Mouse (Mus musculus) CH12.LX (cell line): ENCODE measurements around the gene Terf2. TPM values are rescaled to one million over a fixed set of nuclear protein-coding genes. Genes with fewer than 3 reads are reported as not detected.

ENCODE experiments used
- DNase-seq: peaks from one replicate; pipeline ENCODE4 v3.0.0-alpha.2; 2013; ENCODE audit errors: extremely low read depth
- H3K27ac ChIP-seq: 2 replicates; pipeline ENCODE4 v1.5.1; 2012; ENCODE audit warnings: low read depth, mild to moderate bottlenecking, control low read depth, moderate library complexity; ENCODE audit not compliant: insufficient read depth
- H3K27me3 ChIP-seq: replicated peaks from 2 replicates; pipeline ENCODE3; 2012; ENCODE audit warnings: inconsistent platforms
- H3K36me3 ChIP-seq, 2 experiments: replicated peaks in 1 of 2; 2 replicates each; pipeline versions ENCODE3 to v1.6.1; 2012; ENCODE audit warnings: inconsistent platforms in 1 of 2, low read length in 1 of 2, mild to moderate bottlenecking in 1 of 2, mixed read lengths in 1 of 2, moderate library complexity in 1 of 2; ENCODE audit not compliant: control insufficient read depth in 1 of 2, insufficient read depth in 1 of 2
- H3K4me1 ChIP-seq, 2 experiments: 2 replicates each; pipeline ENCODE4 v1.6.1; 2012; ENCODE audit warnings: inconsistent platforms in 1 of 2, moderate library complexity in 1 of 2; ENCODE audit not compliant: insufficient read depth in 2 of 2, control insufficient read depth in 1 of 2
- H3K4me2 ChIP-seq: 2 replicates; pipeline ENCODE4 v1.6.1; 2012; ENCODE audit warnings: low read depth, mild to moderate bottlenecking, control low read depth; ENCODE audit not compliant: poor library complexity, insufficient read depth, severe bottlenecking
- H3K4me3 ChIP-seq, 3 experiments: fragments of 150-350 bp in 1 of 3; sonication (generic) in 1 of 3; replicated peaks in 1 of 3; 2 replicates each; pipeline versions ENCODE3 to v1.5.1; 2011 to 2012; ENCODE audit warnings: low read depth in 2 of 3, low read length in 2 of 3, mild to moderate bottlenecking in 2 of 3, moderate library complexity in 2 of 3, control low read depth in 1 of 3, improper control_type of control experiment in 1 of 3, inconsistent platforms in 1 of 3, mixed read lengths in 1 of 3; ENCODE audit not compliant: poor library complexity in 1 of 3
- H3K79me2 ChIP-seq: replicated peaks from 2 replicates; pipeline ENCODE4 v1.6.1; 2012; ENCODE audit warnings: mild to moderate bottlenecking, moderate library complexity; ENCODE audit not compliant: control insufficient read depth, poor library complexity, insufficient read depth, severe bottlenecking; ENCODE audit errors: extremely low read depth
- H3K9ac ChIP-seq: 2 replicates; pipeline ENCODE4 v1.6.1; 2012; ENCODE audit warnings: low read depth, mild to moderate bottlenecking, control low read depth, moderate library complexity; ENCODE audit not compliant: insufficient read depth
- H3K9me3 ChIP-seq: replicated peaks from 2 replicates; pipeline ENCODE3; 2012; ENCODE audit warnings: low read length, inconsistent platforms, mixed read lengths
- BHLHE40 ChIP-seq: IDR thresholded peaks from 2 replicates; pipeline ENCODE4 v1.6.1; 2011; ENCODE audit warnings: mild to moderate bottlenecking, low read depth, low read length, improper control_type of control experiment
- CHD2 ChIP-seq: IDR thresholded peaks from 2 replicates; pipeline ENCODE4 v1.6.1; 2011; ENCODE audit warnings: low read length, improper control_type of control experiment
- E2F4 ChIP-seq: IDR thresholded peaks from 2 replicates; pipeline ENCODE4 v1.6.1; 2011; ENCODE audit warnings: low read depth, low read length, improper control_type of control experiment; ENCODE audit not compliant: insufficient replicate concordance
- EP300 ChIP-seq: IDR thresholded peaks from 2 replicates; pipeline ENCODE4 v1.6.1; 2011; ENCODE audit warnings: low read length, improper control_type of control experiment
- HCFC1 ChIP-seq: IDR thresholded peaks from 2 replicates; pipeline ENCODE4 v1.6.1; 2012; ENCODE audit warnings: low read depth, mild to moderate bottlenecking, inconsistent platforms, low read length, improper control_type of control experiment
- IRF4 ChIP-seq: IDR thresholded peaks from 2 replicates; pipeline ENCODE4 v1.6.1; 2014; ENCODE audit warnings: low read depth, mild to moderate bottlenecking, inconsistent platforms, low read length, improper control_type of control experiment
- JUN ChIP-seq: IDR thresholded peaks from 2 replicates; pipeline ENCODE4 v1.6.1; 2011; ENCODE audit warnings: low read depth, mild to moderate bottlenecking, low read length, improper control_type of control experiment, moderate library complexity; ENCODE audit not compliant: insufficient read depth
- JUND ChIP-seq: conservative IDR thresholded peaks from 2 replicates; pipeline ENCODE4 v1.6.1; 2011; ENCODE audit warnings: low read depth, low read length, improper control_type of control experiment
- KAT2A ChIP-seq: IDR thresholded peaks from 2 replicates; pipeline ENCODE4 v1.6.1; 2012; ENCODE audit warnings: low read length, improper control_type of control experiment, inconsistent platforms; ENCODE audit not compliant: insufficient replicate concordance
- MAX ChIP-seq: IDR thresholded peaks from 2 replicates; pipeline ENCODE4 v1.6.1; 2011; ENCODE audit warnings: low read length, improper control_type of control experiment
- MXI1 ChIP-seq: IDR thresholded peaks from 2 replicates; pipeline ENCODE4 v1.6.1; 2011; ENCODE audit warnings: mild to moderate bottlenecking, low read depth, low read length, improper control_type of control experiment
- NELFE ChIP-seq: IDR thresholded peaks from 2 replicates; pipeline ENCODE4 v1.6.1; 2011; ENCODE audit warnings: low read depth, low read length, improper control_type of control experiment
- NRF1 ChIP-seq: IDR thresholded peaks from 2 replicates; pipeline ENCODE4 v1.6.1; 2014; ENCODE audit warnings: low read depth, mild to moderate bottlenecking, inconsistent platforms, low read length, improper control_type of control experiment, moderate library complexity
- RAD21 ChIP-seq: IDR thresholded peaks from 2 replicates; pipeline ENCODE4 v1.6.1; 2011; ENCODE audit warnings: low read depth, mild to moderate bottlenecking, low read length, improper control_type of control experiment, moderate library complexity
- SMC3 ChIP-seq: IDR thresholded peaks from 2 replicates; pipeline ENCODE4 v1.6.1; 2011; ENCODE audit warnings: low read depth, low read length, improper control_type of control experiment
- TBP ChIP-seq: conservative IDR thresholded peaks from 2 replicates; pipeline ENCODE4 v1.6.1; 2011; ENCODE audit warnings: low read depth, low read length, improper control_type of control experiment
- TCF12 ChIP-seq: IDR thresholded peaks from 2 replicates; pipeline ENCODE4 v1.6.1; 2014; ENCODE audit warnings: low read depth, mild to moderate bottlenecking, inconsistent platforms, low read length, improper control_type of control experiment
- USF2 ChIP-seq: conservative IDR thresholded peaks from 2 replicates; pipeline ENCODE4 v1.6.1; 2011; ENCODE audit warnings: low read depth, low read length, improper control_type of control experiment
- dilution Hi-C: fragments of 300-500 bp; cut with MboI; formaldehyde crosslinking; loops from 2 replicates; pipeline ENCODE4 v1.14.3; 2020; ENCODE audit warnings: low sequenced_read_pairs; ENCODE audit not compliant: extremely low pct_unique_long_range_greater_than_20kb, extremely low pct_ligation_motif_present
- in situ Hi-C: fragments of 300-500 bp; cut with MboI; formaldehyde crosslinking; loops from 3 replicates; pipeline ENCODE4 v1.14.3; 2019; ENCODE audit warnings: low sequenced_read_pairs, low pct_ligation_motif_present, low pct_unique_long_range_greater_than_20kb, mixed read lengths
- polyA plus RNA-seq: library from polyadenylated mRNA; unstranded; fragments of >175 nt; gene quantifications from 2 replicates; pipeline ENCODE4 v1.2.1, GENCODE M21; 2012; ENCODE audit warnings: low read depth; ENCODE audit not compliant: insufficient read length
- total RNA-seq, 2 experiments: library from RNA; depleted of rRNA; stranded (reverse); fragments of 300-350 nt in 1 of 2; fragments of >200 nt in 1 of 2; gene quantifications; 2 replicates each; pipeline ENCODE4 v1.2.3; 2012 to 2014

Terf2 gene
- total and polyA plus RNA-seq, 3 experiments, result 12.5 to 33.7 (median 18.3) TPM

DNA sequence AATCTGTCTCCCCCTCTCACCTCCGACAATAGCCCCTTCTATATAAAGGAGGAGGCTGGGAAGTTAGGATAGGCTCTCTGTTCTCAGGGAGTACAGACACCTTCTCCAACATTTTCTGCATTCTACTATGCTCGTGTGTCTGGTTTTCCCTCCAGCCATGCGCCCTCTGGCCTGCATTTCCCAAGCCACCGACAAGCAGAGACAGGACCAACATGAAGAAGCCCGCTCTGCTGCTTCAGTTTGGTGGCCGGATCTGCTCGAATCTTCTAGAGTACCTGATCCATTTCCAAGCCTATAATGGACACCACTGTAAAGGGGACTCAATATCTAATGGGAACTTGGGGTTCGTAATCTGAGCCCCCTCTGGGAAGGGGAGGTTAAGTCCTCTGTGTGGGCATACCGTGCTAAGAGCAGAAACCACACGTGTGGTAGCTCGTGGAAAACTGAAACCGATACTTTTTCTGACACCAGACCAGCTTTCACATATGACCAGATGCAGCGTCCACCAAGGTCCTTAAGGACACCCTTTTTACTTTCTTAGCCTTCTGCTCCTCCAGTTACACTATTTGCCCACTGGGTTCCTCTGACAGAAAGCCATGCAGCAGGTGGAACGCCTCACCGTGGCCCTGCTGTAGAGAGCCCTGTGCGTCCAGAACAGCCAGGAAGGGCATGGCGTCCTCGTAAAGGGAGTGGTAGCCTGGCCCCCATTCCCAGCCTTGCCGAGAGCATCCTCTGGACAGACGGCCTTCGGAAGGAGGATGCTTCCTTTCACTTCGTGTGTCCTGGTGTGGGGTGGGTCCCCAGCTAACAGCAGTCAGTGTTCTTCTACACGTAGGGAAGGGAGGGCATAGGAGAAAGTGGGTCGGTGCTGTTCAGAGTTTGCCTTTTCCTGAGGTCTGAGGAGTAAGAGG is 36.5 kb upstream of the Terf2 start:
- TF ChIP-seq BHLHE40, result peak; percentile 70
- peak; percentile 16; the same call in 1 of the 2 replicates for TF ChIP-seq IRF4
- no peak for TF ChIP-seq EP300
- no peaks in the 10 kb centered on the region for H3K36me3 ChIP-seq
- dilution Hi-C loops (no loop called here), in situ Hi-C loops (no loop called here)
- no peaks in the 10 kb centered on the region for H3K79me2 ChIP-seq
- H3K27ac ChIP-seq, result no peak overlapping the region
- no peaks in the 10 kb centered on the region for H3K27me3 ChIP-seq
- peak overlapping the region in 1 of 3 experiments; percentile 31 for H3K4me3 ChIP-seq
- H3K4me1 ChIP-seq, result peaks cover 0 to 4% of the 10 kb centered on the region in 2 experiments; a peak in 1 of 4 replicates
- H3K9me3 ChIP-seq, result no peaks in the 10 kb centered on the region
- no peak for DNase-seq
- no peak overlapping the region; the same call in 1 of the 2 replicates for H3K9ac ChIP-seq
- H3K4me2 ChIP-seq, result peak overlapping the region; percentile 39

DNA sequence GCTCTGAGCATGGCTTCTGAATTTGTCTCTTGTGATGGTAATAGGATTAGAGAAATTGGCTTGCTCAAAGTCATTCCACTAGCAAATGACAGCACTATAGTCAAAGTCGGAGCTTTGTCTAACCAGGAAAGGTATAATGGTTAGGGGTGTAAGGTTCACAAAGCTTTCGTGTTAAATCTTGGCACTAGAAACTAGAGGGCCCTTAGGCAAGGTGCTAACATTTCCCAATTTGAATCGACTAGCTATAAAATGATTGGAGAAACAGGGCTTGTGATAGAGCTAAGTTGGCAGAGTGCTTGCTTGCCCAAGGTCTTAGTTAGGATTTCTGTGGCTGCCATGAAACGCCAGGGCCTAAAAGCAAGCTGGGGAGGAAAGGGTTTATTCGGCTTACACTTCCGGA is 33.7 kb upstream of the Terf2 start:
- H3K27ac ChIP-seq, result no peak overlapping the region
- TF ChIP-seq RAD21 (no peak), CHD2 (no peak), EP300 (no peak), IRF4 (no peak), NRF1 (no peak), TBP (no peak), MXI1 (no peak), JUN (no peak), E2F4 (no peak), USF2 (no peak), SMC3 (no peak), JUND (no peak), MAX (no peak), KAT2A (no peak), TCF12 (no peak), HCFC1 (no peak), NELFE (no peak)
- H3K27me3 ChIP-seq, result no peaks in the 10 kb centered on the region
- no peaks in the 10 kb centered on the region for H3K79me2 ChIP-seq
- H3K4me1 ChIP-seq, result peaks cover 4 to 6% of the 10 kb centered on the region in 2 experiments; a peak in 3 of 4 replicates
- H3K9me3 ChIP-seq, result no peaks in the 10 kb centered on the region
- H3K36me3 ChIP-seq, result no peaks in the 10 kb centered on the region
- in situ Hi-C loops (no loop called here), dilution Hi-C loops (no loop called here)
- no peak overlapping the region for H3K9ac ChIP-seq
- no peak overlapping the region for H3K4me3 ChIP-seq
- no peak for DNase-seq
- H3K4me2 ChIP-seq, result no peak overlapping the region
